Mouse (Mus musculus) frontal cortex, adult 2 months (tissue): ENCODE measurements around the gene Zc3h14. TPM values are rescaled to one million over a fixed set of nuclear protein-coding genes. Genes with fewer than 3 reads are reported as not detected.

Experiments
- DNase-seq, 2 experiments: peaks; one replicate each; pipeline ENCODE4 v3.0.0; 2022; ENCODE audit warnings: low spot score in 1 of 2; ENCODE audit errors: extremely low spot score in 1 of 2
- polyA plus RNA-seq: library from polyadenylated mRNA; depleted of rRNA; stranded (reverse); fragments of >200 nt; gene quantifications from 2 replicates; pipeline ENCODE4 v1.2.3, GENCODE M21; 2012; rRNA removed

Gene Zc3h14
- polyA plus RNA-seq, 1 experiment = 104 TPM

GRCm38 (mm10) chr12:98835466-98835865, 88.7 kb downstream of the Zc3h14 start:
- no peak for DNase-seq

Other genes with a start within 250 kb of the Zc3h14 start
- 6.3 TPM in 2 replicates for gene Kcnk10, start 168.7 kb upstream of the Zc3h14 start, polyA plus RNA-seq
- 26.5 and 28.8 TPM in 2 replicates for gene Spata7, start 118.8 kb upstream of the Zc3h14 start, polyA plus RNA-seq
- gene Ptpn21, start 9.6 kb upstream of the Zc3h14 start, polyA plus RNA-seq = 8.3 and 8.8 TPM in 2 replicates
- 168 and 180 TPM in 2 replicates for gene Eml5, start 154.5 kb downstream of the Zc3h14 start, polyA plus RNA-seq
- gene Ttc8, start 173.6 kb downstream of the Zc3h14 start, polyA plus RNA-seq = 69.4 and 83.6 TPM in 2 replicates